Mouse (Mus musculus) heart, postnatal 0 days (tissue): Measurements from ENCODE around the gene Itgb3. TPM values are rescaled to one million over a fixed set of nuclear protein-coding genes. Genes with fewer than 3 reads are reported as not detected.

ENCODE experiments used
- ATAC-seq: fragments of 200-750 bp; cut with Nextera tagmentation; 2 replicates; pipeline ENCODE4 v1.8.0; 2017; ENCODE audit warnings: low read depth, moderate number of reproducible peaks, moderate library complexity; ENCODE audit not compliant: insufficient read depth
- DNase-seq: peaks from one replicate; pipeline ENCODE4 v3.0.0-alpha.2; 2016; ENCODE audit warnings: low spot score
- H3K27ac ChIP-seq: fragments of 300-500 bp; sonication (generic); 2 replicates; pipeline ENCODE4 v1.5.1; 2014; ENCODE audit warnings: low read depth, mild to moderate bottlenecking
- H3K27me3 ChIP-seq: fragments of 300-500 bp; sonication (generic); 2 replicates; pipeline ENCODE4 v1.6.1; 2014; ENCODE audit warnings: low read length, mixed read lengths; ENCODE audit not compliant: control insufficient read depth, insufficient read depth
- H3K36me3 ChIP-seq: fragments of 300-500 bp; sonication (generic); replicated peaks from 2 replicates; pipeline ENCODE4 v1.6.1; 2014; ENCODE audit warnings: low read length, mixed read lengths; ENCODE audit not compliant: control insufficient read depth, insufficient read depth
- H3K4me1 ChIP-seq: fragments of 300-500 bp; sonication (generic); 2 replicates; pipeline ENCODE4 v1.6.1; 2014; ENCODE audit warnings: antibody characterized with exemption; ENCODE audit not compliant: control insufficient read depth, insufficient read depth
- H3K4me2 ChIP-seq: fragments of 300-500 bp; sonication (generic); 2 replicates; pipeline ENCODE4 v1.6.1; 2014; ENCODE audit warnings: low read depth, mild to moderate bottlenecking, low read length, moderate library complexity
- H3K4me3 ChIP-seq: fragments of 300-500 bp; sonication (generic); 2 replicates; pipeline ENCODE4 v1.5.1; 2014; ENCODE audit warnings: low read depth, low read length
- H3K9ac ChIP-seq: fragments of 300-500 bp; sonication (generic); replicated peaks from 2 replicates; pipeline ENCODE4 v1.6.1; 2014; ENCODE audit warnings: low read depth, low read length, mixed read lengths
- H3K9me3 ChIP-seq: fragments of 300-500 bp; sonication (generic); replicated peaks from 2 replicates; pipeline ENCODE4 v1.6.1; 2016; ENCODE audit warnings: low read length; ENCODE audit not compliant: control insufficient read depth
- CTCF ChIP-seq: IDR thresholded peaks from 2 replicates; pipeline ENCODE4 v1.5.1; 2016; ENCODE audit warnings: antibody characterized with exemption, control low read depth, low read depth
- EP300 ChIP-seq: IDR thresholded peaks from 2 replicates; pipeline ENCODE4 v1.6.1; 2016; ENCODE audit warnings: antibody characterized with exemption, low read depth
- WGBS: fragments of 180-500 bp; shearing (Covaris S2); extraction: QIAGEN DNeasy Blood & Tissue Kit; methylation state at CpG from one replicate; pipeline ENCODE4 v1.1.7; 2014; 5-methylcytosine and 5-hydroxymethylcytosine counted together
- polyA plus RNA-seq: library from polyadenylated mRNA; unstranded; fragments of >200 nt; fragmentation: Nextera tagmentation; extraction: Ambion mirVana; gene quantifications from 2 replicates; pipeline ENCODE4 v1.2.1, GENCODE M21; 2015
- total RNA-seq: library from RNA; depleted of rRNA; stranded (reverse); fragments of >200 nt; gene quantifications from 2 replicates; pipeline ENCODE4 v1.2.3, GENCODE M21; 2014; ENCODE audit warnings: low replicate concordance

The Itgb3 gene
- total and polyA plus RNA-seq, 2 experiments from 2014 or later, result 1.6 to 16.4 TPM

- no peaks in the 10 kb centered on the region for H3K9me3 ChIP-seq
- H3K4me1 ChIP-seq, result peaks cover 4% of the 10 kb centered on the region; the same call in 1 of the 2 replicates
- H3K9ac ChIP-seq, result no peak overlapping the region
- no peak overlapping the region for H3K4me2 ChIP-seq
- DNase-seq (no peak), ATAC-seq (no peak)
- no peak for TF ChIP-seq CTCF
- TF ChIP-seq EP300, result no peak
- 56% methylated on average over 7 of the region's 7 CpGs for WGBS
- H3K27ac ChIP-seq, result no peak overlapping the region
- no peaks in the 10 kb centered on the region for H3K36me3 ChIP-seq
- H3K4me3 ChIP-seq, result no peak overlapping the region
- H3K27me3 ChIP-seq, result no peaks in the 10 kb centered on the region
These were observed 22.5 kb downstream of the Itgb3 start for GRCm38 (mm10) chr11:104630185-104630835.

- ATAC-seq, result no peak
These were observed 23.5 kb downstream of the Itgb3 start for GRCm38 (mm10) chr11:104631306-104631705.

GRCm38 (mm10) chr11:104637010-104637409 is 29.2 kb downstream of the Itgb3 start:
- Histone ChIP-seq H3K4me3 (no peak overlapping the region), H3K36me3 (no peaks in the 10 kb centered on the region), H3K4me2 (no peak overlapping the region), H3K9me3 (no peaks in the 10 kb centered on the region), H3K4me1 (no peaks in the 10 kb centered on the region), H3K9ac (no peak overlapping the region), H3K27me3 (no peaks in the 10 kb centered on the region), H3K27ac (no peak overlapping the region)
- DNase-seq, result no peak
- TF ChIP-seq EP300 (no peak), CTCF (no peak)
- 86% methylated on average over 14 of the region's 14 CpGs for WGBS
- ATAC-seq, result no peak

More at GRCm38 (mm10) chr11:104631306-104631705, 23.5 kb downstream of the Itgb3 start:
- no peaks in the 10 kb centered on the region for H3K27me3 ChIP-seq
- no peak overlapping the region for H3K4me3 ChIP-seq
- no peak for TF ChIP-seq EP300
- H3K36me3 ChIP-seq, result no peaks in the 10 kb centered on the region
- H3K9me3 ChIP-seq, result no peaks in the 10 kb centered on the region
- no peak for DNase-seq
- H3K9ac ChIP-seq, result no peak overlapping the region
- no peaks in the 10 kb centered on the region for H3K4me1 ChIP-seq
- no peak overlapping the region for H3K4me2 ChIP-seq
- 77% methylated on average over 1 of the region's 1 CpGs for WGBS
- no peak overlapping the region for H3K27ac ChIP-seq

- no peaks in the 10 kb centered on the region for H3K4me1 ChIP-seq
- TF ChIP-seq EP300, result no peak
- TF ChIP-seq CTCF, result no peak
These were observed 30.2 kb downstream of the Itgb3 start for GRCm38 (mm10) chr11:104638006-104638405.

GRCm38 (mm10) chr11:104638906-104639305 is 31.1 kb downstream of the Itgb3 start:
- H3K4me2 ChIP-seq, result no peak overlapping the region
- DNase-seq (no peak), ATAC-seq (no peak)
- H3K36me3 ChIP-seq, result no peaks in the 10 kb centered on the region
- H3K9ac ChIP-seq, result no peak overlapping the region
- no peaks in the 10 kb centered on the region for H3K4me1 ChIP-seq
- no peak overlapping the region for H3K27ac ChIP-seq
- 59% methylated on average over 2 of the region's 2 CpGs for WGBS
- H3K4me3 ChIP-seq, result no peak overlapping the region
- TF ChIP-seq CTCF, result no peak
- no peaks in the 10 kb centered on the region for H3K9me3 ChIP-seq
- no peaks in the 10 kb centered on the region for H3K27me3 ChIP-seq

More at GRCm38 (mm10) chr11:104638006-104638405, 30.2 kb downstream of the Itgb3 start:
- Histone ChIP-seq H3K36me3 (no peaks in the 10 kb centered on the region), H3K27me3 (no peaks in the 10 kb centered on the region), H3K4me2 (no peak overlapping the region), H3K27ac (no peak overlapping the region), H3K9ac (no peak overlapping the region), H3K4me3 (no peak overlapping the region), H3K9me3 (no peaks in the 10 kb centered on the region)
- no peak for DNase-seq
- WGBS, result 71% methylated on average over 5 of the region's 5 CpGs
- ATAC-seq, result no peak

- Histone ChIP-seq H3K4me2 (no peak overlapping the region), H3K4me3 (no peak overlapping the region), H3K27me3 (no peaks in the 10 kb centered on the region), H3K4me1 (no peaks in the 10 kb centered on the region), H3K27ac (no peak overlapping the region), H3K36me3 (no peaks in the 10 kb centered on the region), H3K9ac (no peak overlapping the region), H3K9me3 (no peaks in the 10 kb centered on the region)
- ATAC-seq (no peak), DNase-seq (no peak)
- WGBS, result 78% methylated on average over 9 of the region's 9 CpGs
- TF ChIP-seq CTCF, result no peak
- TF ChIP-seq EP300, result no peak
These were observed 31.8 kb downstream of the Itgb3 start for GRCm38 (mm10) chr11:104639634-104640033.
